Mouse (Mus musculus) forebrain, embryonic 10.5 days (tissue): ENCODE measurements around the gene Aspn. TPM values are rescaled to one million over a fixed set of nuclear protein-coding genes. Genes with fewer than 3 reads are reported as not detected.

Experiments used
- DNase-seq: peaks from one replicate; pipeline ENCODE4 v3.0.0-alpha.2; 2017; ENCODE audit warnings: low spot score; ENCODE audit errors: extremely low spot score
- H3K27ac ChIP-seq: fragments of 300-500 bp; sonication (generic); 2 replicates; pipeline ENCODE4 v1.5.1; 2016; ENCODE audit warnings: mild to moderate bottlenecking
- H3K27me3 ChIP-seq: fragments of 300-500 bp; sonication (generic); 2 replicates; pipeline ENCODE4 v1.6.1; 2016; ENCODE audit warnings: mild to moderate bottlenecking; ENCODE audit not compliant: poor library complexity, severe bottlenecking
- H3K36me3 ChIP-seq: fragments of 300-500 bp; sonication (generic); replicated peaks from 2 replicates; pipeline ENCODE4 v1.6.1; 2016; ENCODE audit warnings: mild to moderate bottlenecking, moderate library complexity
- H3K4me1 ChIP-seq: fragments of 300-500 bp; sonication (generic); 2 replicates; pipeline ENCODE4 v1.6.1; 2016
- H3K4me3 ChIP-seq: fragments of 300-500 bp; sonication (generic); 2 replicates; pipeline ENCODE4 v1.5.1; 2016; ENCODE audit warnings: mild to moderate bottlenecking, moderate library complexity
- H3K9me3 ChIP-seq: fragments of 300-500 bp; sonication (generic); 2 replicates; pipeline ENCODE4 v1.6.1; 2016; ENCODE audit warnings: mild to moderate bottlenecking, moderate library complexity
- WGBS: fragments of 180-500 bp; shearing (Covaris S2); methylation state at CpG from one replicate; pipeline ENCODE4 v1.1.7; 2016; 5-methylcytosine and 5-hydroxymethylcytosine counted together
- polyA plus RNA-seq: library from polyadenylated mRNA; unstranded; fragments of >200 nt; fragmentation: Nextera tagmentation; extraction: Ambion mirVana; gene quantifications from 2 replicates; pipeline ENCODE4 v1.2.1, GENCODE M21; 2016

Aspn gene
- polyA plus RNA-seq, 1 experiment from 2014 or later = 0.21 TPM

GRCm38 (mm10) chr13:49607714-49608113, 63.5 kb downstream of the Aspn start, which contains the start of gene Ogn:
TSS of gene Ogn (plus strand) at chr13:49608046.
- Histone ChIP-seq H3K27me3 (no peaks in the 10 kb centered on the region), H3K4me3 (no peak within 1 kb of the TSS), H3K36me3 (no peaks in the 10 kb centered on the region), H3K4me1 (no peaks in the 10 kb centered on the region), H3K27ac (no peak within 1 kb of the TSS), H3K9me3 (peaks cover 3% of the 10 kb centered on the region; the same call in 1 of the 2 replicates)
- no peak for DNase-seq
- 78% methylated on average over 4 of the region's 4 CpGs for WGBS

GRCm38 (mm10) chr13:49608589-49609322, 64.5 kb downstream of the Aspn start:
- Histone ChIP-seq H3K4me1 (no peaks in the 10 kb centered on the region), H3K4me3 (no peak overlapping the region), H3K27ac (no peak overlapping the region), H3K9me3 (no peaks in the 10 kb centered on the region), H3K27me3 (no peaks in the 10 kb centered on the region), H3K36me3 (no peaks in the 10 kb centered on the region)
- no peak for DNase-seq
- WGBS = 90% methylated on average over 4 of the region's 4 CpGs

- Histone ChIP-seq H3K4me1 (no peaks in the 10 kb centered on the region), H3K36me3 (no peaks in the 10 kb centered on the region), H3K9me3 (no peaks in the 10 kb centered on the region), H3K27me3 (no peaks in the 10 kb centered on the region), H3K4me3 (no peak overlapping the region), H3K27ac (no peak overlapping the region)
- 95% methylated on average over 3 of the region's 3 CpGs for WGBS
- no peak for DNase-seq
Measured at GRCm38 (mm10) chr13:49617021-49617420, 72.8 kb downstream of the Aspn start.

Other genes starting within 250 kb of the Aspn start
- gene Fgd3, start 224.1 kb upstream of the Aspn start, polyA plus RNA-seq = 0.90 and 1.1 TPM in 2 replicates
- 26.2 and 28.8 TPM in 2 replicates for gene Bicd2, start 202.9 kb upstream of the Aspn start, polyA plus RNA-seq
- gene Ippk, start 123.2 kb upstream of the Aspn start, polyA plus RNA-seq = 18.7 and 20.4 TPM in 2 replicates
- gene Tes3-ps, start 51.1 kb upstream of the Aspn start, polyA plus RNA-seq = 1.5 and 1.8 TPM in 2 replicates
- gene Ecm2, start 39.6 kb upstream of the Aspn start, polyA plus RNA-seq = 0.34 and 0.63 TPM in 2 replicates
- gene Omd, start 38.0 kb downstream of the Aspn start, polyA plus RNA-seq = 0.99 and 1.1 TPM in 2 replicates
- gene Ogn, start 63.6 kb downstream of the Aspn start, polyA plus RNA-seq = 1.7 and 2.6 TPM in 2 replicates
- 36.4 and 37.1 TPM in 2 replicates for gene Cenpp, start 108.3 kb downstream of the Aspn start, polyA plus RNA-seq
- 23.1 and 25.9 TPM in 2 replicates for gene Nol8, start 108.6 kb downstream of the Aspn start, polyA plus RNA-seq
- 120 and 125 TPM in 2 replicates for gene Iars, start 137.7 kb downstream of the Aspn start, polyA plus RNA-seq